Mouse (Mus musculus): ENCODE data around the gene Ptchd3. TPM values are rescaled to one million over a fixed set of nuclear protein-coding genes. Genes with fewer than 3 reads are reported as not detected.

Ptchd3 gene
- total RNA-seq (2015; ENCODE audit: low replicate concordance) (not detected in 2 replicates), total RNA-seq (2017; ENCODE audit: low replicate concordance) (not detected in 2 replicates)

GRCm38 (mm10) chr11:121829947-121830346 is at the start of gene Ptchd3:
TSS of gene Ptchd3 (plus strand) at chr11:121830247.
- no peak for ATAC-seq (replicated peaks; ENCODE audit: low FRiP score, poor library complexity, severe bottlenecking)

- ATAC-seq (replicated peaks; ENCODE audit: low FRiP score, poor library complexity, severe bottlenecking) = no peak
Observed at GRCm38 (mm10) chr11:121781831-121782230, 48.2 kb upstream of the Ptchd3 start.

GRCm38 (mm10) chr11:121787456-121787855 is 42.6 kb upstream of the Ptchd3 start:
- ATAC-seq (replicated peaks; ENCODE audit: low FRiP score, poor library complexity, severe bottlenecking) = no peak

- ATAC-seq (replicated peaks; ENCODE audit: low FRiP score, poor library complexity, severe bottlenecking) = no peak
Observed at GRCm38 (mm10) chr11:121789566-121789965, 40.5 kb upstream of the Ptchd3 start.

- ATAC-seq (replicated peaks; ENCODE audit: low FRiP score, poor library complexity, severe bottlenecking) = no peak
Observed at GRCm38 (mm10) chr11:121790671-121791094, 39.4 kb upstream of the Ptchd3 start.

- no peak for ATAC-seq (replicated peaks; ENCODE audit: low FRiP score, poor library complexity, severe bottlenecking)
Observed at GRCm38 (mm10) chr11:121791446-121791845, 38.6 kb upstream of the Ptchd3 start.

GRCm38 (mm10) chr11:121791991-121792390 is 38.1 kb upstream of the Ptchd3 start:
- no peak for ATAC-seq (replicated peaks; ENCODE audit: low FRiP score, poor library complexity, severe bottlenecking)

GRCm38 (mm10) chr11:121793530-121793929 is 36.5 kb upstream of the Ptchd3 start:
- ATAC-seq (replicated peaks; ENCODE audit: low FRiP score, poor library complexity, severe bottlenecking) = no peak

GRCm38 (mm10) chr11:121794186-121794585 is 35.9 kb upstream of the Ptchd3 start:
- ATAC-seq (replicated peaks; ENCODE audit: low FRiP score, poor library complexity, severe bottlenecking) = no peak

GRCm38 (mm10) chr11:121794591-121795199 is 35.4 kb upstream of the Ptchd3 start:
- no peak for ATAC-seq (replicated peaks; ENCODE audit: low FRiP score, poor library complexity, severe bottlenecking)

GRCm38 (mm10) chr11:121795978-121796377 is 34.1 kb upstream of the Ptchd3 start:
- ATAC-seq (replicated peaks; ENCODE audit: low FRiP score, poor library complexity, severe bottlenecking) = no peak

- no peak for ATAC-seq (replicated peaks; ENCODE audit: low FRiP score, poor library complexity, severe bottlenecking)
Observed at GRCm38 (mm10) chr11:121798591-121798990, 31.5 kb upstream of the Ptchd3 start.

GRCm38 (mm10) chr11:121799746-121800299 is 30.2 kb upstream of the Ptchd3 start:
- no peak for ATAC-seq (replicated peaks; ENCODE audit: low FRiP score, poor library complexity, severe bottlenecking)

GRCm38 (mm10) chr11:121802743-121803142 is 27.3 kb upstream of the Ptchd3 start:
- ATAC-seq (replicated peaks; ENCODE audit: low FRiP score, poor library complexity, severe bottlenecking) = no peak

- ATAC-seq (replicated peaks; ENCODE audit: low FRiP score, poor library complexity, severe bottlenecking) = no peak
Observed at GRCm38 (mm10) chr11:121804258-121805027, 25.6 kb upstream of the Ptchd3 start.

GRCm38 (mm10) chr11:121808204-121808852 is 21.7 kb upstream of the Ptchd3 start:
- ATAC-seq (replicated peaks; ENCODE audit: low FRiP score, poor library complexity, severe bottlenecking) = peak; percentile 47

GRCm38 (mm10) chr11:121808866-121809265 is 21.2 kb upstream of the Ptchd3 start:
- ATAC-seq (replicated peaks; ENCODE audit: low FRiP score, poor library complexity, severe bottlenecking) = 0 out of 2 replicates have a peak, but pooled peaks have one; percentile 8

GRCm38 (mm10) chr11:121845923-121846322 is 15.9 kb downstream of the Ptchd3 start:
- ATAC-seq (replicated peaks; ENCODE audit: low FRiP score, poor library complexity, severe bottlenecking) = no peak

GRCm38 (mm10) chr11:121847790-121848299 is 17.8 kb downstream of the Ptchd3 start:
- ATAC-seq (replicated peaks; ENCODE audit: low FRiP score, poor library complexity, severe bottlenecking) = peak; percentile 72

Data from erythroid progenitor cell, adult 5-6 weeks (primary cell).